Mouse (Mus musculus): ENCODE results near the gene Avil. TPM values are rescaled to one million over a fixed set of nuclear protein-coding genes. Genes with fewer than 3 reads are reported as not detected.

The Avil gene
- total and polyA plus RNA-seq, 3 experiments = 10.1 to 49.7 (median 16.0) TPM

GRCm38 (mm10) chr10:127041774-127042338, 41.3 kb downstream of the Avil start (continued):
- TF ChIP-seq CHD1 (IDR thresholded peaks at IDR 0.05; ENCODE audit: low read depth, low read length) = no peak
- TF ChIP-seq JUND (IDR thresholded peaks at IDR 0.05; ENCODE audit: low read depth, low read length) = no peak
- TF ChIP-seq CTCF (IDR thresholded peaks at IDR 0.05 in 2 of 3, conservative IDR thresholded peaks at IDR 0.05 in 1 of 3; ENCODE audit: control insufficient read depth in 1 of 3, insufficient read depth in 1 of 3, low read depth in 2 of 3, low read length in 3 of 3, poor library complexity in 1 of 3, severe bottlenecking in 1 of 3) = no peak
- no peak for TF ChIP-seq USF2 (IDR thresholded peaks at IDR 0.05; ENCODE audit: borderline replicate concordance in 1 of 2, insufficient read depth in 1 of 2, low read depth in 1 of 2, low read length in 2 of 2)
- peak; percentile 90 for TF ChIP-seq HCFC1 (IDR thresholded peaks at IDR 0.05; ENCODE audit: low read depth, low read length)
- TF ChIP-seq ZKSCAN1 (IDR thresholded peaks at IDR 0.05; ENCODE audit: low read depth, low read length) = no peak

DNA sequence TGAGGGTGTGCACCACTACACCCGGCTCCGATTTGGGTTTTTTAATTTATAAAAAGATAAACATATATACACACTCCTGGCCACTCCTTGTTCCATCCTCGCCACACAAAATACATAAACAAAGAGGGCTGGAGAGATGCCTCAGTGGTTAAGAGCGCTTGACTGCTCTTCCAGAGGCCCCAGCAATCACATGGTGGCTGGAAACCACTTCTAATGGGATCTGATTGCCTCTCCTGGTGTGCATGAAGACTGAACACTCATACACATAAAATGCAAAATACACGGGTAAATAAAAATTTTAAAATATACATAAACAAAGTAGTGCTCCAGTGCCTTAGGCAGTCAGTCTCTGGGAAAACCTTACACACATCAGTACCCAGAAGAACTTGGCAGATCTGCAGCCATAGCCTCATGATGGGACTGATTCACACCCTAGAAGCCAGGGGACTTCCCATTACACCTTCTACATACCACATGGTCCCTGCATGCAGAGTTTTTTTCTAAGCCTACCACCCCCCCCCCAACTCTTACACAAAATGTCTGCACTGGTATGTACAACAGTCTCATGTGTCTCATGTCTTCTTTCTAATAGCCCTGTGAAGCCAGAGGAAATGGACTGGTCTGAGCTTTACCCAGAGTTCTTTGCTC, 42.1 kb downstream of the Avil start:
- Histone ChIP-seq H3K4me3 (ENCODE audit: control insufficient read depth in 1 of 2, insufficient read depth in 1 of 2, low read depth in 2 of 2, low read length in 2 of 2) (peak overlapping the region; percentile 88 to 96), H3K79me2 (ENCODE audit: control insufficient read depth, insufficient read depth, low read length, poor library complexity) (peaks cover 4% of the 10 kb centered on the region; the same call in 1 of the 2 replicates), H3K9ac (ENCODE audit: control insufficient read depth, low read depth, low read length, poor library complexity, severe bottlenecking) (peak overlapping the region; percentile 98), H3K36me3 (ENCODE audit: control insufficient read depth in 1 of 2, insufficient read depth in 2 of 2, low read length in 2 of 2) (no peaks in the 10 kb centered on the region; a peak in 1 of 4 replicates), H3K4me1 (ENCODE audit: control insufficient read depth in 1 of 2, insufficient read depth in 2 of 2, low read length in 2 of 2) (no peaks in the 10 kb centered on the region), H3K9me3 (replicated peaks; ENCODE audit: insufficient read depth, low read length) (no peaks in the 10 kb centered on the region), H3K27me3 (ENCODE audit: control insufficient read depth in 1 of 2, insufficient read depth in 2 of 2, low read length in 2 of 2) (no peaks in the 10 kb centered on the region), H3K27ac (ENCODE audit: control insufficient read depth, low read depth, low read length) (peak overlapping the region; percentile 68)
- TF ChIP-seq TBP (IDR thresholded peaks at IDR 0.05; ENCODE audit: low read depth, low read length) (peak; percentile 95), CHD2 (IDR thresholded peaks at IDR 0.05; ENCODE audit: low read length) (no peak), ZNF384 (IDR thresholded peaks at IDR 0.05; ENCODE audit: low read depth, low read length) (peak; percentile 52; the same call in 1 of the 2 replicates), POLR2A (IDR thresholded peaks at IDR 0.05; ENCODE audit: control insufficient read depth in 1 of 2, insufficient read depth in 1 of 2, low read depth in 1 of 2, low read length in 2 of 2, poor library complexity in 1 of 2) (no peak), ETS1 (IDR thresholded peaks at IDR 0.05; ENCODE audit: low read depth, low read length) (0 out of 2 replicates have a peak, but pooled peaks have one; percentile 0)
- DNase-seq (ENCODE audit: low read depth, low spot score) = no peak

DNA sequence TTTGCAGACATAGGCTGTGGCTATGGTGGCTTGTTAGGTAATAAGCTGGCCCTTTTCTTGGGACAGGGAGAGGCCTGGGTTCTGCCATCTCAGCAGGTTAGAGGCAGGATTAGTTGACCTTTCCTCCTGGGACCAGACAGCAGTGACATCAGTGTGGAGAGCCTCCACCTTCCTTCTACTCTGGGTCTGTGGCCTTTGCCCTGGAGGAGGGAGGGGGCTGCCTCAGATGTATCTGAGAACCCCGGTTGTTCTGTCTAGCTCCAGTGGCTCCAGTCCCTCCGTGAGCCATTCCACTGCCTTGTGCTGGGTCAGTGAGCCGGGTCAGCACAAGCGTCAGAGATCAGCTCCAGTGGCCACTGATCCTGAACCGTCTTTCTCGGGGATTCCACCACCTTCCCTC, 42.7 kb downstream of the Avil start:
- Histone ChIP-seq H3K27ac (ENCODE audit: control insufficient read depth, low read depth, low read length) (no peak overlapping the region), H3K4me1 (ENCODE audit: control insufficient read depth in 1 of 2, insufficient read depth in 2 of 2, low read length in 2 of 2) (no peaks in the 10 kb centered on the region), H3K79me2 (ENCODE audit: control insufficient read depth, insufficient read depth, low read length, poor library complexity) (peaks cover 4% of the 10 kb centered on the region; the same call in 1 of the 2 replicates), H3K9me3 (replicated peaks; ENCODE audit: insufficient read depth, low read length) (no peaks in the 10 kb centered on the region), H3K36me3 (ENCODE audit: control insufficient read depth in 1 of 2, insufficient read depth in 2 of 2, low read length in 2 of 2) (no peaks in the 10 kb centered on the region; a peak in 1 of 4 replicates), H3K27me3 (ENCODE audit: control insufficient read depth in 1 of 2, insufficient read depth in 2 of 2, low read length in 2 of 2) (no peaks in the 10 kb centered on the region), H3K4me3 (ENCODE audit: control insufficient read depth in 1 of 2, insufficient read depth in 1 of 2, low read depth in 2 of 2, low read length in 2 of 2) (no peak overlapping the region), H3K9ac (ENCODE audit: control insufficient read depth, low read depth, low read length, poor library complexity, severe bottlenecking) (no peak overlapping the region)
- DNase-seq (ENCODE audit: low read depth, low spot score) = no peak
- no peak for TF ChIP-seq TAL1 (IDR thresholded peaks at IDR 0.05; ENCODE audit: low read length)
